Mouse (Mus musculus) embryonic facial prominence, embryonic 13.5 days (tissue): ENCODE measurements around the gene 1700025G04Rik. TPM values are rescaled to one million over a fixed set of nuclear protein-coding genes. Genes with fewer than 3 reads are reported as not detected.

Experiments
- ATAC-seq: fragments of 200-750 bp; cut with Nextera tagmentation; 2 replicates; pipeline ENCODE4 v1.8.0; 2017; ENCODE audit warnings: low read depth; ENCODE audit not compliant: insufficient number of reproducible peaks, insufficient read depth, low FRiP score, low TSS enrichment
- H3K27ac ChIP-seq: fragments of 300-500 bp; sonication (generic); 2 replicates; pipeline ENCODE4 v1.5.1; 2015; ENCODE audit warnings: moderate library complexity, mild to moderate bottlenecking, inconsistent platforms
- H3K27me3 ChIP-seq: fragments of 300-500 bp; sonication (generic); 2 replicates; pipeline ENCODE4 v1.6.1; 2015; ENCODE audit warnings: mild to moderate bottlenecking, inconsistent platforms
- H3K36me3 ChIP-seq: fragments of 300-500 bp; sonication (generic); 2 replicates; pipeline ENCODE4 v1.6.1; 2015; ENCODE audit warnings: mild to moderate bottlenecking, inconsistent platforms
- H3K4me1 ChIP-seq: fragments of 300-500 bp; sonication (generic); 2 replicates; pipeline ENCODE4 v1.6.1; 2015; ENCODE audit warnings: inconsistent platforms
- H3K4me2 ChIP-seq: fragments of 300-500 bp; sonication (generic); 2 replicates; pipeline ENCODE4 v1.6.1; 2015; ENCODE audit warnings: moderate library complexity, mild to moderate bottlenecking, inconsistent platforms
- H3K4me3 ChIP-seq: fragments of 300-500 bp; sonication (generic); 2 replicates; pipeline ENCODE4 v1.5.1; 2015; ENCODE audit warnings: mild to moderate bottlenecking, inconsistent platforms
- H3K9ac ChIP-seq: fragments of 300-500 bp; sonication (generic); 2 replicates; pipeline ENCODE4 v1.6.1; 2015; ENCODE audit warnings: mild to moderate bottlenecking, inconsistent platforms
- H3K9me3 ChIP-seq: fragments of 300-500 bp; sonication (generic); 2 replicates; pipeline ENCODE4 v1.6.1; 2016; ENCODE audit warnings: inconsistent platforms
- WGBS: fragments of 180-500 bp; shearing (Covaris S2); methylation state at CpG from one replicate; pipeline ENCODE4 v1.1.7; 2015; ENCODE audit warnings: mixed read lengths; 5-methylcytosine and 5-hydroxymethylcytosine counted together
- polyA plus RNA-seq: library from polyadenylated mRNA; unstranded; fragments of >200 nt; fragmentation: Nextera tagmentation; extraction: Ambion mirVana; gene quantifications from 2 replicates; pipeline ENCODE4 v1.2.1, GENCODE M21; 2015

Gene 1700025G04Rik
- polyA plus RNA-seq, 1 experiment from 2014 or later: 38.9 TPM

- Histone ChIP-seq H3K4me3 (no peak overlapping the region), H3K36me3 (no peaks in the 10 kb centered on the region), H3K27me3 (no peaks in the 10 kb centered on the region), H3K9me3 (no peaks in the 10 kb centered on the region), H3K27ac (no peak overlapping the region), H3K4me1 (peaks cover 11% of the 10 kb centered on the region), H3K4me2 (no peak overlapping the region), H3K9ac (no peak overlapping the region)
- 65% methylated on average over 4 of the region's 4 CpGs for WGBS
- no peak for ATAC-seq
Observed at GRCm38 (mm10) chr1:152070441-152070840, 19.5 kb downstream of the 1700025G04Rik start.

- Histone ChIP-seq H3K27me3 (no peaks in the 10 kb centered on the region), H3K4me3 (no peak overlapping the region), H3K36me3 (no peaks in the 10 kb centered on the region), H3K9me3 (no peaks in the 10 kb centered on the region), H3K4me2 (no peak overlapping the region), H3K4me1 (peaks cover 8% of the 10 kb centered on the region), H3K27ac (no peak overlapping the region), H3K9ac (no peak overlapping the region)
- 62% methylated on average over 7 of the region's 7 CpGs for WGBS
- ATAC-seq: no peak
Observed at GRCm38 (mm10) chr1:152069745-152070144, 20.2 kb downstream of the 1700025G04Rik start.

GRCm38 (mm10) chr1:152067919-152068318 is 22.0 kb downstream of the 1700025G04Rik start:
- no peak overlapping the region for H3K4me2 ChIP-seq
- no peaks in the 10 kb centered on the region for H3K27me3 ChIP-seq
- no peak overlapping the region for H3K9ac ChIP-seq
- no peak overlapping the region for H3K4me3 ChIP-seq
- H3K27ac ChIP-seq: no peak overlapping the region
- no peaks in the 10 kb centered on the region; the same call in 1 of the 2 replicates for H3K36me3 ChIP-seq
- ATAC-seq: no peak
- peaks cover 6% of the 10 kb centered on the region; the same call in 1 of the 2 replicates for H3K4me1 ChIP-seq
- no peaks in the 10 kb centered on the region for H3K9me3 ChIP-seq

- H3K4me1 ChIP-seq: peaks cover 11% of the 10 kb centered on the region
- H3K9me3 ChIP-seq: no peaks in the 10 kb centered on the region
- WGBS: 95% methylated on average over 7 of the region's 7 CpGs
- H3K4me3 ChIP-seq: no peak overlapping the region
- H3K9ac ChIP-seq: no peak overlapping the region
- no peak overlapping the region for H3K27ac ChIP-seq
- no peaks in the 10 kb centered on the region for H3K27me3 ChIP-seq
- H3K36me3 ChIP-seq: no peaks in the 10 kb centered on the region; the same call in 1 of the 2 replicates
- H3K4me2 ChIP-seq: no peak overlapping the region
- no peak for ATAC-seq
Observed at GRCm38 (mm10) chr1:152065527-152065926, 24.4 kb downstream of the 1700025G04Rik start.

- Histone ChIP-seq H3K4me3 (no peak overlapping the region), H3K4me1 (peaks cover 16% of the 10 kb centered on the region), H3K9ac (no peak overlapping the region), H3K4me2 (no peak overlapping the region), H3K9me3 (no peaks in the 10 kb centered on the region), H3K27me3 (no peaks in the 10 kb centered on the region), H3K27ac (no peak overlapping the region), H3K36me3 (no peaks in the 10 kb centered on the region; the same call in 1 of the 2 replicates)
- no peak for ATAC-seq
- WGBS: 86% methylated on average over 11 of the region's 11 CpGs
Observed at GRCm38 (mm10) chr1:152063357-152064145, 26.4 kb downstream of the 1700025G04Rik start.

GRCm38 (mm10) chr1:152061745-152062144 is 28.2 kb downstream of the 1700025G04Rik start:
- WGBS: 83% methylated on average over 12 of the region's 12 CpGs
- Histone ChIP-seq H3K4me1 (peaks cover 12% of the 10 kb centered on the region), H3K27me3 (no peaks in the 10 kb centered on the region), H3K4me3 (no peak overlapping the region), H3K4me2 (no peak overlapping the region), H3K27ac (peak overlapping the region; percentile 60; the same call in 1 of the 2 replicates), H3K9ac (no peak overlapping the region), H3K36me3 (no peaks in the 10 kb centered on the region; the same call in 1 of the 2 replicates), H3K9me3 (no peaks in the 10 kb centered on the region)
- ATAC-seq: no peak

GRCm38 (mm10) chr1:152060265-152060664 is 29.7 kb downstream of the 1700025G04Rik start:
- H3K4me1 ChIP-seq: peaks cover 18% of the 10 kb centered on the region
- ATAC-seq: no peak
- WGBS: 86% methylated on average over 3 of the region's 3 CpGs

GRCm38 (mm10) chr1:152058776-152059175 is 31.1 kb downstream of the 1700025G04Rik start:
- H3K36me3 ChIP-seq: no peaks in the 10 kb centered on the region; the same call in 1 of the 2 replicates
- no peak for ATAC-seq
- WGBS: 76% methylated on average over 3 of the region's 3 CpGs

More at GRCm38 (mm10) chr1:152060265-152060664, 29.7 kb downstream of the 1700025G04Rik start:
- H3K27ac ChIP-seq: no peak overlapping the region
- H3K9me3 ChIP-seq: no peaks in the 10 kb centered on the region
- H3K4me3 ChIP-seq: no peak overlapping the region
- H3K36me3 ChIP-seq: no peaks in the 10 kb centered on the region; the same call in 1 of the 2 replicates
- no peak overlapping the region for H3K4me2 ChIP-seq
- H3K27me3 ChIP-seq: no peaks in the 10 kb centered on the region
- H3K9ac ChIP-seq: no peak overlapping the region

GRCm38 (mm10) chr1:152053112-152053511 is 36.8 kb downstream of the 1700025G04Rik start:
- no peaks in the 10 kb centered on the region for H3K9me3 ChIP-seq
- H3K4me3 ChIP-seq: no peak overlapping the region
- H3K36me3 ChIP-seq: no peaks in the 10 kb centered on the region
- H3K27me3 ChIP-seq: no peaks in the 10 kb centered on the region
- H3K4me1 ChIP-seq: peaks cover 42% of the 10 kb centered on the region
- no peak for ATAC-seq
- no peak overlapping the region for H3K27ac ChIP-seq
- no peak overlapping the region for H3K9ac ChIP-seq
- no peak overlapping the region for H3K4me2 ChIP-seq
- 75% methylated on average over 5 of the region's 5 CpGs for WGBS

More at GRCm38 (mm10) chr1:152058776-152059175, 31.1 kb downstream of the 1700025G04Rik start:
- Histone ChIP-seq H3K4me1 (peaks cover 25% of the 10 kb centered on the region; the same call in 1 of the 2 replicates), H3K27ac (no peak overlapping the region), H3K9me3 (no peaks in the 10 kb centered on the region), H3K4me2 (no peak overlapping the region), H3K4me3 (no peak overlapping the region), H3K9ac (no peak overlapping the region), H3K27me3 (no peaks in the 10 kb centered on the region)

GRCm38 (mm10) chr1:152051858-152052257 is 38.1 kb downstream of the 1700025G04Rik start:
- no peaks in the 10 kb centered on the region for H3K27me3 ChIP-seq
- H3K9ac ChIP-seq: no peak overlapping the region
- ATAC-seq: no peak
- H3K4me1 ChIP-seq: peaks cover 49% of the 10 kb centered on the region
- H3K9me3 ChIP-seq: no peaks in the 10 kb centered on the region
- no peaks in the 10 kb centered on the region for H3K36me3 ChIP-seq
- no peak overlapping the region for H3K4me2 ChIP-seq
- WGBS: 54% methylated on average over 9 of the region's 9 CpGs
- no peak overlapping the region for H3K4me3 ChIP-seq
- H3K27ac ChIP-seq: no peak overlapping the region

- no peak overlapping the region for H3K27ac ChIP-seq
- no peak overlapping the region for H3K4me3 ChIP-seq
- WGBS: 71% methylated on average over 7 of the region's 7 CpGs
- H3K4me1 ChIP-seq: peaks cover 43% of the 10 kb centered on the region
- no peaks in the 10 kb centered on the region for H3K36me3 ChIP-seq
- no peak overlapping the region for H3K9ac ChIP-seq
- no peaks in the 10 kb centered on the region for H3K9me3 ChIP-seq
- no peaks in the 10 kb centered on the region for H3K27me3 ChIP-seq
- H3K4me2 ChIP-seq: no peak overlapping the region
- ATAC-seq: no peak
Observed at GRCm38 (mm10) chr1:152050037-152050436, 39.9 kb downstream of the 1700025G04Rik start.

- Histone ChIP-seq H3K9ac (no peak overlapping the region), H3K27me3 (no peaks in the 10 kb centered on the region), H3K4me3 (no peak overlapping the region), H3K27ac (no peak overlapping the region), H3K4me1 (peaks cover 39% of the 10 kb centered on the region), H3K36me3 (no peaks in the 10 kb centered on the region), H3K9me3 (no peaks in the 10 kb centered on the region), H3K4me2 (no peak overlapping the region)
- 85% methylated on average over 4 of the region's 4 CpGs for WGBS
- ATAC-seq: no peak
Observed at GRCm38 (mm10) chr1:152048291-152048690, 41.6 kb downstream of the 1700025G04Rik start.
